Mouse (Mus musculus): ENCODE measurements around the gene Sap25. TPM values are rescaled to one million over a fixed set of nuclear protein-coding genes. Genes with fewer than 3 reads are reported as not detected.
A peak's percentile ranks its signal among the peaks of the same experiment; 100 is the strongest.
"Not testable (repeated sequence)": the region's sequence is repeated elsewhere in the genome, so short reads cannot be mapped to it uniquely, and the experiment has no call there.

Gene Sap25
- polyA plus RNA-seq, 1 experiment from 2014 or later, result 8.1 TPM

DNA sequence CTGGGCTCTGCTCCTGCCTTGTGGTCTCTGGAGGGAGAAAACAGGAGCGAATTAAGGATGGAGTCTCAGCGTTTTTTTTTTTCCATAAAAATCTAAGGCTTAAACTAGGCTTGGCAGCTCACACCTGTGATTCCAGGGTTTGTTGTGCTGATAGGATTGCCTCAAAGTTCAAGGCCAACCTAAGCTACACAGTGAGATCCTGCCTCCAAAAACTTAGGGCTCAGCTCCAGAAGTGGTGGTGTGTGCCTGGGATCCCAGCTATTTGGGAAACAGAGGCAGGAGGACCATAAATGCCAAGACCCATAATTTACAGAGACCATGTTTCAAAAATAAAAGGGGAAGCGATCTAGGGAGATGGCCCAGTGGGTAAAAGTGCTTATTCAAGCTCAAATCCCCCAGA lies 31.8 kb upstream of the Sap25 start:
- Histone ChIP-seq H3K4me1 (peaks cover 38% of the 10 kb centered on the region), H3K36me3 (0 out of 2 replicates have a peak, but pooled peaks cover 2% of the 10 kb centered on the region), H3K27ac (replicated peaks) (no peak overlapping the region), H3K9ac (replicated peaks) (no peak overlapping the region), H3K9me3 (no peaks in the 10 kb centered on the region), H3K27me3 (peaks cover 29% of the 10 kb centered on the region), H3K4me2 (replicated peaks) (no peak overlapping the region), H3K4me3 (no peak overlapping the region)
- 65% methylated on average over 3 of the region's 3 CpGs for WGBS
- ATAC-seq (ENCODE audit: low FRiP score, low read depth), result no peak

DNA sequence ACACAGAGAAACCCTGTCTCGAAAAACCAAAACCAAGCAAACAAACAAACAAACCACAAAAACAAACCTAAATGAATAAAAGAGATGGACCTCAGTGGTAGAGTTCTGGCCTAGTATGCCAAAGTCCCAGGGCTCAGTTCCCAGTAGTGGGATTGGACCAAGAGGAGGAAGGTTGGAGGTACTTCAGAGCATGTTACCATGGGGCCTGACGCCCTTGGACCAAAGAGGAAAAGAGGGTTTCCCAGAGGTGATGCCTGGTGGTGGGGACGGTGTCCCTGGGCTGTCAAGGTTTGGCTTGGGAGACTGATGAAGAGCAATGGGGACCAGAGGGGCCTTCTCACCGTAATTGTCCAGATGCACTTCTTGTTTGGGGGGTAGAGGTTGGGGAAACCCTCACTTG lies 31.1 kb upstream of the Sap25 start:
- no peak for ATAC-seq (ENCODE audit: low FRiP score, low read depth)
- Histone ChIP-seq H3K9ac (replicated peaks) (no peak overlapping the region), H3K4me2 (replicated peaks) (no peak overlapping the region), H3K4me3 (no peak overlapping the region), H3K4me1 (peaks cover 38% of the 10 kb centered on the region), H3K27ac (replicated peaks) (no peak overlapping the region), H3K27me3 (peaks cover 29% of the 10 kb centered on the region), H3K9me3 (no peaks in the 10 kb centered on the region), H3K36me3 (0 out of 2 replicates have a peak, but pooled peaks cover 2% of the 10 kb centered on the region)
- WGBS, result 67% methylated on average over 4 of the region's 4 CpGs

DNA sequence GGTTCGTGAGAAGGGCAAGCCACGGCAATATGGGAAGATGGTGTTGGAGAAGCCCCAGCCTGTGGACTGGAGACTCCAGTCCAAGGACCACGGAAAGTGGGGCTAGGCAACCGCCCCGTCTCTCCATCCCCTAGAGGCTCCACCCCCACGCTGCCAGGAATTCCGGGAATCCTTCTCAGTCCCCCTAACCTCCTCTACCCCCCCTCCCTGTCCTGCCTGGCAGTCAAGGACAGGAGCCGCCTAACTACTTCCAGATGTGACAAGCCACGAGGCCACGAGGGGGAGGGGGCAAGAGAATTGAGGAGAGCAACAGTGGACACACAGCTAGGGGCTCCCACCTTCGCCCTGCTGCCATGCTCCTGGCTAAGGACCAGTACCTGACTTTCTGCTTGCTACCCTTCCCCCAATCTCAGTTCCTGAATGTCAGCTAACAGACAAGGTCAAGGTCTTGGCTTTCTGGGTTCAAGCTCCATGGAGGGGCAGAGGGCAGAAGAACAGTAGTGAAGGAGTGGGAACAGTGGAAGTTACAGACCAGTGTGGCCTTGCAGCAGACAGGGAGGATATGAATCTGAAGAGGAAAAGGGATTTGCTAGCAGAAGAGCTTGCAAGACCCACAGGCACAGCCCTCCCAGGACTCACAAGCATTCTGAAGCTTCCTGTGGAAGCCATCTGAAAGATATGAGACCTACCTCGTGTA lies 30.4 kb upstream of the Sap25 start:
- 21% methylated on average over 11 of the region's 12 CpGs for WGBS
- H3K9me3 ChIP-seq, result no peaks in the 10 kb centered on the region
- peaks cover 29% of the 10 kb centered on the region for H3K27me3 ChIP-seq
- peaks cover 38% of the 10 kb centered on the region for H3K4me1 ChIP-seq
- H3K4me2 ChIP-seq (replicated peaks), result peak overlapping the region; percentile 23; the same call in 1 of the 2 replicates
- no peak overlapping the region for H3K4me3 ChIP-seq
- H3K27ac ChIP-seq (replicated peaks), result peak overlapping the region; percentile 66
- 0 out of 2 replicates have a peak, but pooled peaks cover under 1% of the 10 kb centered on the region for H3K36me3 ChIP-seq
- no peak for ATAC-seq (ENCODE audit: low FRiP score, low read depth)
- 0 out of 2 replicates have a peak overlapping the region, but pooled peaks have one; percentile 17 for H3K9ac ChIP-seq (replicated peaks)

DNA sequence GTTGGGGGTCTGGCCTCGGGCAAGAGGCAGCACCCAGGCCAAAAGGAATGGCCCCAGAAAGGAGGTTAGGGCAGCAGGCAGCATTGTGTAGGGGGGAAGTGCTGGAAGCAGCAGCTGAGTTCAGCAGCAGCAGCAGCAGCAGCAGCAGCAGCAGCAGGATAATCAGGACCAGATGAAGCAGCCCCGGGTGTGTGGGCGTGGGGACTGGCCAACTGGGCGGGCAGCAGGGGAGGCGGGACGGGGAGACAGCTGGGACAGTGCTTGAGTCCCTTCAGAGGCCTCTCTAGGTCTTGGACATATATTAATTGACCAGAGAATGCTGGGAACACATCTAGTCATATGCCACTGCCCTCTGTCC lies 29.9 kb upstream of the Sap25 start:
- H3K27ac ChIP-seq (replicated peaks), result peak overlapping the region; percentile 66
- no peak overlapping the region for H3K4me2 ChIP-seq (replicated peaks)
- WGBS, result 15% methylated on average over 6 of the region's 6 CpGs
- H3K27me3 ChIP-seq, result peaks cover 29% of the 10 kb centered on the region
- H3K36me3 ChIP-seq, result no peaks in the 10 kb centered on the region
- no peak overlapping the region for H3K4me3 ChIP-seq
- H3K9ac ChIP-seq (replicated peaks), result no peak overlapping the region
- no peak for ATAC-seq (ENCODE audit: low FRiP score, low read depth)
- H3K9me3 ChIP-seq, result no peaks in the 10 kb centered on the region
- H3K4me1 ChIP-seq, result peaks cover 38% of the 10 kb centered on the region

DNA sequence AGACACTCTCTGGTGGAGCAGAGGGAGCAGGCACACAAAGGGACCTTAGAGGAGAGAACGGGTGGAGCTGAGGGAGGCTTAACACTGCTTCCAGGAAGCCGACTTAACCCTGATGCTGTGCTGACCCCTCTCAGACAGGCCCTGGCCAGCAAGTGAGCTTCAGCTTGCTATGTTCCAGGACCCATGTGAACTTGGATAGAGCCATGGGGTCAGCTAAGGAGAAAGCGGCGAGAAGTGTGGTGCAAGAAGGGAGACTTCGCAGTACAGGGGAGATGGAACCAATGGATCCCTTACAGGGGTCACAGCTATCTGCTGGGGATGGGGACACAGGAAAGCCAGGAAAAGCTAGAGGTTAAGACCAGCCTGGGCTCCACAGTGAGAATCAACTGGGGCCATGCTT lies 28.1 kb upstream of the Sap25 start:
- ATAC-seq (ENCODE audit: low FRiP score, low read depth), result no peak
- no peak overlapping the region for H3K4me2 ChIP-seq (replicated peaks)
- no peak overlapping the region for H3K4me3 ChIP-seq
- H3K27ac ChIP-seq (replicated peaks), result peak overlapping the region; percentile 42; the same call in 1 of the 2 replicates
- no peaks in the 10 kb centered on the region for H3K36me3 ChIP-seq
- no peak overlapping the region; the same call in 1 of the 2 replicates for H3K9ac ChIP-seq (replicated peaks)
- peaks cover 34% of the 10 kb centered on the region for H3K4me1 ChIP-seq
- peaks cover 20% of the 10 kb centered on the region for H3K27me3 ChIP-seq
- 64% methylated on average over 5 of the region's 5 CpGs for WGBS
- H3K9me3 ChIP-seq, result no peaks in the 10 kb centered on the region

DNA sequence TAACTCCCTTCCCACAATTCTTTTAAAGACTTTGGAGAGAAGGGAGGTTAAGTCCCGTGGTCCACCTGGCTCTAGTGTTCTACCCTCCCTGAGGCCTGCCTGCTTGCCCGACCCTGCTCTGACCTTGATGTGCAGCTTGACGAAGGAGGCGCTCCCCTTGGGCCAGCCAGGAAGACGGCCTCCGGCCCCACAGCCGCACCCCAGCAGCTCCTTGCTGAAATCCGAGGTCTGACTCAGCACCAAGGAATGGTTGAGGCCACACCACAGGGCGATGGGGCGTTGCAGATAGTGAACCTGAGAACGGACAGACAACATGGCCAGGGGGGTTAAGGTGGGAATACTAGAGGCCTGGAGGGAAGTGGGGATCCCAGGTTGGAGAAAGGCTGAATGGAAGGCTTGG lies 27.6 kb upstream of the Sap25 start, which contains the start of gene Pcolce:
Pcolce (minus strand) TSS at position 235 of the 400 bp plus-strand sequence.
- peaks cover 29% of the 10 kb centered on the region for H3K4me1 ChIP-seq
- WGBS, result 65% methylated on average over 11 of the region's 11 CpGs
- ATAC-seq (ENCODE audit: low FRiP score, low read depth), result no peak
- 0 out of 2 replicates have a peak within 1 kb of the TSS, but pooled peaks have one; percentile 5 for H3K4me2 ChIP-seq (replicated peaks)
- H3K9ac ChIP-seq (replicated peaks), result peak within 1 kb of the TSS; percentile 32; the same call in 1 of the 2 replicates
- H3K27me3 ChIP-seq, result peaks cover 16% of the 10 kb centered on the region
- peak within 1 kb of the TSS; percentile 42; the same call in 1 of the 2 replicates for H3K27ac ChIP-seq (replicated peaks)
- no peak within 1 kb of the TSS for H3K4me3 ChIP-seq
- H3K36me3 ChIP-seq, result no peaks in the 10 kb centered on the region
- no peaks in the 10 kb centered on the region for H3K9me3 ChIP-seq

DNA sequence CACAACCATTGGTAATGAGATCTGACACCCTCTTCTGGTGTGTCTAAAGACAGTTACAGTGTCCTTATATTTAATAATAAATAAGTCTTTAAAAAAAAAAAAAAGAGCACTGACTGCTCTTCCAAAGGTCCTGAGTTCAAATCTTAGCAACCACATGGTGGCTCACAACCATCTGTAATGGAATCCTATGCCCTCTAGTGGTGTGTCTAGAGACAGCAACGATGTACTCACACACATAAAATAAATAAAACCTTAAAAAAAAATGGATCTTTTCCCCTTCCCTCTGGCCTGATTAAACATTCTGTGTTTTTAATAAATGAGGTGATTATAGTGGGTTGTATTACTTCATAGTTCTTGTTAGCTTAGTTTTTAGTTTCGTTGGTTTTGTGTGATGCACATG lies 26.2 kb upstream of the Sap25 start:
- not testable (repeated sequence) for H3K36me3 ChIP-seq; H3K27ac ChIP-seq (replicated peaks); H3K9me3 ChIP-seq; H3K4me2 ChIP-seq (replicated peaks); H3K4me3 ChIP-seq; H3K9ac ChIP-seq (replicated peaks); ATAC-seq (ENCODE audit: low FRiP score, low read depth); H3K27me3 ChIP-seq
- peaks cover 28% of the 10 kb centered on the region for H3K4me1 ChIP-seq
- 92% methylated on average over 2 of the region's 2 CpGs for WGBS

DNA sequence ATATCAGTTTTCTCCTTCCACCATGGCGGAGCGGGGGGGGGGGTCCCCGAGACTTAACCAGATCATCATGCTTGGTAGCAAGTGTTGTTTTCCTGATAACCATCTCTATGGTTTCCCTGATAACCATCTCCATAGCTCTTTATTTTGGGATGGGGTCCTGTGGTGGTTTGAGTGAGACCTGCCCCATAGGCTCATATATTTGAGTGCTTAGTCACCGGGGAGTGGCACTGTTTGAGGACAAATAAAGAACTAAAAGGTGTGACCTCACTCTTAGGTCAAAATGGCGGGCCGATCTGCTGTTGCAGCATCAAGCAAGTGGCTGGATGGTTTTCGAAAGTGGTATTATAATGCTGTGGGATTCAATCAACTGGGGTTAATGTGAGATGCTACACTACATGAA lies 25.8 kb upstream of the Sap25 start:
- Histone ChIP-seq H3K9ac (replicated peaks) (no peak overlapping the region), H3K27me3 (0 out of 2 replicates have a peak, but pooled peaks cover 7% of the 10 kb centered on the region), H3K36me3 (no peaks in the 10 kb centered on the region), H3K4me3 (no peak overlapping the region), H3K27ac (replicated peaks) (no peak overlapping the region), H3K9me3 (no peaks in the 10 kb centered on the region), H3K4me2 (replicated peaks) (no peak overlapping the region), H3K4me1 (peaks cover 25% of the 10 kb centered on the region)
- WGBS, result 85% methylated on average over 7 of the region's 7 CpGs
- ATAC-seq (ENCODE audit: low FRiP score, low read depth), result no peak

DNA sequence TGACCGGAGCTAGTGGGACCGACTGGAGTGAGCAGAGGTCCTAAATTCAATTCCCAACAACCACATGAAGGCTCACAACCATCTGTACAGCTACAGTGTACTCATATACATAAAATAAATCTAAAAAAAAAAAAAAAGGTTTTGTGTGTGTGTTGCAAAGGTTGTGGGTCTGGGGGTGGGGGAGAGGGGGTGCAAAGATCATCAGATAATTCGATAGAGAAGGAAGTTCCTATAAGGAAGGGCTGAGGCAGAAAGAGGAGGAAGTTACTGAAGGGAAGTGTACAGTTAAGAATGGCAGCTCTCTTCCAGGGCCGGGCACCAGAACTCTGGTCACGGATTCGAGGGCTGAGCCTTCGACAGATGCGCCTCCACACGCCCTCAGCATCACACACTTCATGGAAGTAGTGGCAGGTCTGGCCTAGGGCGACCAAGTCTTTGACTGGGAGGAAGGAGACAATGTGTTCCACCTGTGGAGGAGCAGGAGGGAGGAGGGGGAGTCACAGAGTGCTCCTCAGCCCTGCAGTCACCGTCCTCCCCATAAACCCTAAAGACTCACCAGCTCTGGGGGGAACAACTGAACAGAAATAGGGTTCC lies 17.1 kb upstream of the Sap25 start:
- ATAC-seq (ENCODE audit: low FRiP score, low read depth), result no peak
- 83% methylated on average over 11 of the region's 11 CpGs for WGBS

DNA sequence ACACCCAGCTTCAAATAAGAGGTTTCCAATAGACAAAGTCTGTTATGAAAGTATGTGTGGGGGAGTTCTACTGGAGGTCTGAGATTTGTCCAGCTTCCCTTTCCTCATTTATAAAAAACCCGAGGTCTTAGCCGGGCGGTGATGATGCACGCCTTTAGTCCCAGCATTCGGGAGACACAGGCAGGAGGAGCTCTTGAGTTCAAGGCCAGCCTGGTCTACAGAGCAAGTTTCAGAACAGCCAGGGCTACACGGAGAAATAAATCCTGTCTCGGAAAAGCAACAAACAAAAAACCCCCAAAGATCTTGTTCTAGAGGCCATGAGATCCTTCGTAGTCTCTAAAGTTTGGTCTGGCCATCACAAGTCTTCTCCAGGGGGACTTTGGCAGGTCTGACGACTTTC lies 13.1 kb upstream of the Sap25 start:
- Histone ChIP-seq H3K4me3 (peak overlapping the region; percentile 71), H3K27me3 (peaks cover under 1% of the 10 kb centered on the region; the same call in 1 of the 2 replicates), H3K27ac (replicated peaks) (peak overlapping the region; percentile 85), H3K9me3 (no peaks in the 10 kb centered on the region), H3K36me3 (0 out of 2 replicates have a peak, but pooled peaks cover 4% of the 10 kb centered on the region), H3K4me2 (replicated peaks) (peak overlapping the region; percentile 66), H3K9ac (replicated peaks) (peak overlapping the region; percentile 59), H3K4me1 (peaks cover 46% of the 10 kb centered on the region)
- WGBS, result 4% methylated on average over 9 of the region's 9 CpGs
- no peak for ATAC-seq (ENCODE audit: low FRiP score, low read depth)

More for the DNA sequence above, 17.1 kb upstream of the Sap25 start:
- Histone ChIP-seq H3K4me1 (peaks cover 12% of the 10 kb centered on the region), H3K27me3 (peaks cover 4% of the 10 kb centered on the region; the same call in 1 of the 2 replicates), H3K36me3 (no peaks in the 10 kb centered on the region), H3K9me3 (no peaks in the 10 kb centered on the region), H3K9ac (replicated peaks) (no peak overlapping the region), H3K4me2 (replicated peaks) (no peak overlapping the region), H3K27ac (replicated peaks) (no peak overlapping the region), H3K4me3 (no peak overlapping the region)

DNA sequence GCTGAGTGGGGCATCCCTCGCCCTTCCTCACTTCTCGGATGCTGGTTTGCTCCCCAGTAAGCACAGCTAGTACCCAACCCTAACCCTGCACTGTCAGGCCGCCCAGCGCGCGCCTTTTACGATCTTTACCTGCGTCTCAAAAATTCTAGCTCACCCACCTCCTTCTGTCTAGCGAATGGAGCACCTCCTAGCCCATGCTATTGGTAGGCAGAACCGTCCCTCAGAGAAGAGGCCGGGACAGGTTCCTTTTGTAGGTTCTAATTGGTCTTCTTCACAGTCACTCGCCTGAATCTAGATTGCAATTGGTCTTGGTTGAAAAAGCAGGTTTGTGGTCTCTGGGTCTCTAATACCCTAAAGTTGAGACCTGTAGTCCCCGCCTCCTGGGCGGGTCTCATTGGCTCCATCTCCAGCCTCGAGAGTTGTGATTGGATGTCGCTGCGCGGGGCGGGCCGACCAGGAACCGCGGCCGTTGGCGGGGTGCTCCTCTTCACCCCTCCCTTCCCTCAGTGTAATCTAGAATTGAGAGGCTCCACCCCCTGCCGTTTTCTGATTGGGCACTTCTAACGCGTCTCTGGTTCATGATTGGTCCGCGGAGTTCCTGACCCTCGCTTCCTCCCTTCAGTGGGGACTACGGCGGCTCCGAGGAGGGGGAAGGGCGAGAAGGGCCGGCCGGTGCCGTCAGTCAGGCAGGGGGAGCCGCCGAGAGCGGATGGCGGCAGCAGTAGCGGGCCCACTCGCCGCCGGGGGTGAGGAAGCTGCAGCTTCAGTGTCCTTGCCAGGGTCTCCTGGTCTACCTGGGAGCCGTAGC lies 12.4 kb upstream of the Sap25 start, which contains the start of the genes Fbxo24, Lrch4 and Gm20605:
Fbxo24 (minus strand) TSS at position 505 of the 808 bp plus-strand sequence.
Lrch4 (plus strand) TSS at position 624 of the 808 bp plus-strand sequence.
Gm20605 (plus strand) TSS at position 678 of the 808 bp plus-strand sequence.
- H3K36me3 ChIP-seq, result peaks cover 11% of the 10 kb centered on the region
- peak; percentile 99 for ATAC-seq (ENCODE audit: low FRiP score, low read depth)
- H3K4me3 ChIP-seq, result peak within 1 kb of the TSS; percentile 71
- WGBS, result under 1% methylated on average over 45 of the region's 46 CpGs
- H3K27ac ChIP-seq (replicated peaks), result peak within 1 kb of the TSS; percentile 91
- peaks cover 46% of the 10 kb centered on the region for H3K4me1 ChIP-seq
- peak within 1 kb of the TSS; percentile 77 for H3K9ac ChIP-seq (replicated peaks)
- no peaks in the 10 kb centered on the region for H3K9me3 ChIP-seq
- H3K27me3 ChIP-seq, result no peaks in the 10 kb centered on the region
- peak within 1 kb of the TSS; percentile 90 for H3K4me2 ChIP-seq (replicated peaks)
